ENCODE assay signal across 24 mouse cellular contexts in the genomic region with DNA sequence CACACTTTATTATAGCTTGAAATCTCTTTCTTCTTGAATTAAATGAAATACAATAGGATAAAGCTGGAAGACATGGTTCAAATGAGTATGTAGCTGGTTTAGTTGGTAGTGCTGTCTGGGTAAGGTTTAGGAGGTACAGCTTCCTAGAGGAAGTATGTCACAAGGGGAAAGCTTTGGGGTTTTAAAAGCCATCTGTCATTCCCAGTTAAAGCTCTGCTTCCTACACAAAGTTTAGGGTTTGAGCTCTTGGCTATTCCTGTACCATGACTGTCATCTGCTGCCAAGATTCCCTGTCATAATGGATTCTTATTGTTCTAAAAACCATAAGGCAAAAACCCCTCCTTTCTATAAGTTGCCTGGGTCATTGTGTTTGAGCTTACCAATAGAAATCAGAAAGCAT. TPM values are rescaled to one million over a fixed set of nuclear protein-coding genes. Genes with fewer than 3 reads are reported as not detected.
"Had no signal": no experiment of that assay in that cellular context is flagged by ENCODE, and none has a peak within 500 bp of the region (broad histone marks: within the 10 kb centered on the region; RNA-seq: fewer than 3 reads in every experiment).

No protein-coding gene starts in this region.

- H3K9me3 ChIP-seq: kidney, embryonic 15.5 days; limb, embryonic 12.5 days; limb, embryonic 15.5 days; midbrain, embryonic 12.5 days; midbrain, embryonic 15.5 days; neural tube, embryonic 12.5 days; neural tube, embryonic 15.5 days had no signal

- H3K4me3 ChIP-seq: kidney, embryonic 15.5 days; limb, embryonic 12.5 days; limb, embryonic 15.5 days; midbrain, embryonic 12.5 days; midbrain, embryonic 15.5 days; neural tube, embryonic 12.5 days; neural tube, embryonic 15.5 days had no signal

- H3K27ac ChIP-seq: kidney, embryonic 15.5 days; limb, embryonic 12.5 days; limb, embryonic 15.5 days; liver, embryonic 14.5 days; macrophage; midbrain, embryonic 12.5 days; midbrain, embryonic 15.5 days; neural tube, embryonic 12.5 days; neural tube, embryonic 15.5 days; stomach, postnatal 0 days had no signal

- H3K36me3 ChIP-seq: kidney, embryonic 15.5 days; limb, embryonic 12.5 days; limb, embryonic 15.5 days; midbrain, embryonic 15.5 days; neural tube, embryonic 15.5 days had no signal

- H3K4me1 ChIP-seq: kidney, embryonic 15.5 days; limb, embryonic 12.5 days; midbrain, embryonic 12.5 days; midbrain, embryonic 15.5 days; neural tube, embryonic 12.5 days; neural tube, embryonic 15.5 days had no signal

- H3K9ac ChIP-seq: kidney, embryonic 15.5 days; limb, embryonic 12.5 days; limb, embryonic 15.5 days; liver, embryonic 14.5 days; liver, postnatal 0 days; lung, embryonic 14.5 days; midbrain, embryonic 12.5 days; midbrain, embryonic 15.5 days; neural tube, embryonic 12.5 days; neural tube, embryonic 15.5 days had no signal

- DNase-seq: kidney, postnatal 14 days; kidney, postnatal 4 days; left cerebral cortex, postnatal 4 days; liver, postnatal 0 days; lung, embryonic 14.5 days; right cerebral cortex, adult 18-20 months; right cerebral cortex, postnatal 14 days; right cerebral cortex, postnatal 4 days; thymus, postnatal 25 days had no signal

- H3K4me2 ChIP-seq: kidney, embryonic 15.5 days; limb, embryonic 12.5 days; limb, embryonic 15.5 days; liver, embryonic 11.5 days; lung, embryonic 14.5 days; midbrain, embryonic 12.5 days; midbrain, embryonic 15.5 days; neural tube, embryonic 12.5 days; neural tube, embryonic 15.5 days had no signal

- ATAC-seq: liver, postnatal 0 days; lung, postnatal 0 days; midbrain, embryonic 15.5 days had no signal

- H3K27me3 ChIP-seq: kidney, embryonic 15.5 days; limb, embryonic 12.5 days; limb, embryonic 15.5 days; midbrain, embryonic 12.5 days; midbrain, embryonic 15.5 days; neural tube, embryonic 12.5 days; neural tube, embryonic 15.5 days had no signal

RNA-seq across cellular contexts. Expression of gene Hus1b, which starts 1.8 kb away (rescaled TPM):
- polyA plus RNA-seq: kidney, embryonic 15.5 days; limb, embryonic 12.5 days; limb, embryonic 15.5 days; liver, embryonic 11.5 days; liver, postnatal 0 days; lung, postnatal 0 days; macrophage; midbrain, embryonic 15.5 days; neural tube, embryonic 12.5 days; neural tube, embryonic 15.5 days; stomach, postnatal 0 days had no signal

RNA-seq across cellular contexts. Expression of gene Gm5447, which starts 28.2 kb away (rescaled TPM):
- total RNA-seq: layer of hippocampus, adult 18-20 months; left cerebral cortex, adult 8-10 months had no signal
- polyA plus RNA-seq: kidney, embryonic 15.5 days; liver, embryonic 11.5 days; liver, embryonic 14.5 days; liver, postnatal 0 days; lung, embryonic 14.5 days; macrophage; midbrain, embryonic 15.5 days; neural tube, embryonic 12.5 days; neural tube, embryonic 15.5 days; stomach, postnatal 0 days; thymus, postnatal 0 days had no signal
